Mouse (Mus musculus) G1E-ER4 (cell line): ENCODE data around the gene Aox2. TPM values are rescaled to one million over a fixed set of nuclear protein-coding genes. Genes with fewer than 3 reads are reported as not detected.

Experiments
- GATA1 ChIP-seq: IDR thresholded peaks from one replicate; pipeline ENCODE4 v1.8.0; 2012; ENCODE audit warnings: low read length, inconsistent platforms
- polyA plus RNA-seq: library from polyadenylated mRNA; stranded (reverse); fragments of >175 nt; gene quantifications from 2 replicates; pipeline ENCODE4 v1.2.3, GENCODE M21; 2012

Aox2 gene
- polyA plus RNA-seq, 1 experiment = 0.36 TPM

GRCm38 (mm10) chr1:58275879-58276278 is 2.2 kb upstream of the Aox2 start:
- no peak for TF ChIP-seq GATA1

GRCm38 (mm10) chr1:58278513-58278912 is 387 bp downstream of the Aox2 start:
- TF ChIP-seq GATA1 = no peak

GRCm38 (mm10) chr1:58280381-58280780 is 2.3 kb downstream of the Aox2 start:
- no peak for TF ChIP-seq GATA1

- TF ChIP-seq GATA1 = no peak
Observed at GRCm38 (mm10) chr1:58280939-58281624, 3.0 kb downstream of the Aox2 start.

- no peak for TF ChIP-seq GATA1
Observed at GRCm38 (mm10) chr1:58281625-58281988, 3.5 kb downstream of the Aox2 start.

- no peak for TF ChIP-seq GATA1
Observed at GRCm38 (mm10) chr1:58284505-58284904, 6.4 kb downstream of the Aox2 start.

GRCm38 (mm10) chr1:58288091-58288490 is 10.0 kb downstream of the Aox2 start:
- no peak for TF ChIP-seq GATA1

- TF ChIP-seq GATA1 = no peak
Observed at GRCm38 (mm10) chr1:58289863-58290469, 11.8 kb downstream of the Aox2 start.

GRCm38 (mm10) chr1:58291394-58292300 is 13.5 kb downstream of the Aox2 start:
- no peak for TF ChIP-seq GATA1

GRCm38 (mm10) chr1:58294730-58295129 is 16.6 kb downstream of the Aox2 start:
- TF ChIP-seq GATA1 = no peak

- no peak for TF ChIP-seq GATA1
Observed at GRCm38 (mm10) chr1:58296278-58296677, 18.2 kb downstream of the Aox2 start.

- TF ChIP-seq GATA1 = no peak
Observed at GRCm38 (mm10) chr1:58296821-58297220, 18.7 kb downstream of the Aox2 start.

GRCm38 (mm10) chr1:58298347-58298746 is 20.2 kb downstream of the Aox2 start:
- no peak for TF ChIP-seq GATA1

GRCm38 (mm10) chr1:58301073-58301472 is 22.9 kb downstream of the Aox2 start:
- no peak for TF ChIP-seq GATA1

- no peak for TF ChIP-seq GATA1
Observed at GRCm38 (mm10) chr1:58302015-58302414, 23.9 kb downstream of the Aox2 start.

GRCm38 (mm10) chr1:58303009-58303408 is 24.9 kb downstream of the Aox2 start:
- TF ChIP-seq GATA1 = no peak
